Mouse (Mus musculus) heart, adult 2 months (tissue): ENCODE data around the gene Atxn2.

Experiments
- CTCF ChIP-seq: fragments of 200-600 bp; IDR thresholded peaks from 2 replicates; pipeline ENCODE4 v1.8.1; 2022; ENCODE audit warnings: antibody characterized with exemption, mild to moderate bottlenecking, moderate library complexity
- POLR2A ChIP-seq: fragments of 200-500 bp; IDR thresholded peaks from 2 replicates; pipeline ENCODE4 v1.6.1; 2011; ENCODE audit warnings: mild to moderate bottlenecking, low read depth, low read length, control low read depth; ENCODE audit not compliant: insufficient read depth

GRCm38 (mm10) chr5:121740516-121740915, 29.4 kb downstream of the Atxn2 start:
- TF ChIP-seq CTCF (no peak), POLR2A (no peak)
